Mouse (Mus musculus) WW6 (cell line): ENCODE measurements at regions not wholly inside any gene's neighbourhood (a gene's known extent, or its start where the extent isn't known, plus 50 kb on each side); places are given as distances from the start of the nearest gene placed in this dataset.

Experiments
- DNase-seq: peaks from one replicate; pipeline ENCODE4 v3.0.0-alpha.2; 2013; ENCODE audit warnings: low read depth, low spot score

- no peak for DNase-seq
These were observed 238.6 kb downstream of the Gadd45g start for GRCm38 (mm10) chr13:52085110-52085509.

DNA sequence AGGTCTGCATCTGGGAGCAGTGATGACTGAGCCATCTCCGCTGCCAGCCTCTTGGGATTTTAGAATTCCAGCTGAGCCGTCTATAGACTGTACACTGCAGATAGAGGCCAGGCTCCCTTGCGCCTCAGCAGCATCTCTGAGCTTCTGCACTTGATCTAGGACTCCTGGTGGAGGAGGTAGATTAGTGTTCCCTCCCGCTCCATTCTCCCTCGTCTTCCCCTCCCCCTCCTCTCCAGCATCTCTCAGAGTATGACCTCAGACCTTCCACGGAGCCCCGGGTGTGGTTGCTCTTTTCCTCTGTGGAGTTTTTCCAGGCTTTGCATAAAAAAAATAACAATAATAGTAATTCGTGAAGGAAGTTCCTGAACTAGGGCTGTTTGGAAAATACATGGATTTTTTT, 241.8 kb downstream of the Gadd45g start:
- no peak for DNase-seq

DNA sequence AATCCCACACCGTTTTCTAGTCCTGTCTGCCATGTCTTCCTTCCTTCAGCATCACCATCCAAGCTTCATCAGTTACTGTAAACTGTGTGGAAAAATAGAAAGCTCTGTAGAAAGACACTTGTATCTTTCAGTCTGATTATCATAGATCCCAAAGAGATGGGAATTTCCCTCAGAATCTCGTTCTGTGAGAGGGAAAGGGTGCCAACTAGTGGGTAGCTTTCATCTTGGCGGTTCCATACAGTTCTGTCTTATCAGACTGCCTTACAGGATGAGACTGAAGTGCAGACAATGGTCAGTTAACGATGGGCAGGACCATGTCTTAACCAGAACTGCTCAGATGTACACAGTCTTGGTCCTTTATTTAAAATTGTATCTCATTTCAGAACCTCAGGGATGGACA, 243.9 kb downstream of the Gadd45g start:
- DNase-seq, result no peak

DNA sequence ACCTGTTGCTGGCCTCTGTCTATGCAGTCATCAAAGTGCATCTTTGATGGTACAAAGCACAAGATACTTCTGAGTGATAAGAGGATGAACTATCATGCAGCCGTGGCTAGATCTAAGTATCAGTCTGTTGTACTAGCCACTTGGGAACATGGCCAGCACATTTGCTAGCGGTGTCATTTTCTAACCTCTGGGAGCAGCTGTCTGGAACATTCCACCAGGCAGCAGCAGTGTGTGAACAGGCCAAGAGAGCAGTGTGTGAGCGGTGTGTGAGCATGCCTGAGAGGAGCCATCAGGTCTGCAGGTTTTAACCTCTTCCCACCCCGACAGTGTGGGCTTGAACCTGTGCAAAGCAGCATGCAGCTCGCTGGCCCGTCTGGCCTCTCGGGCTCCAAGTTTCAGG, 248.3 kb downstream of the Gadd45g start:
- no peak for DNase-seq

GRCm38 (mm10) chr13:52096506-52096905, 250.0 kb downstream of the Gadd45g start:
- no peak for DNase-seq

GRCm38 (mm10) chr13:52105989-52106642, 259.6 kb downstream of the Gadd45g start:
- DNase-seq, result no peak

- no peak for DNase-seq
These were observed 262.0 kb downstream of the Gadd45g start for GRCm38 (mm10) chr13:52108349-52108921.

- DNase-seq, result no peak
These were observed 262.7 kb downstream of the Gadd45g start for GRCm38 (mm10) chr13:52109039-52109759.

GRCm38 (mm10) chr13:52110750-52111149, 264.3 kb downstream of the Gadd45g start:
- no peak for DNase-seq

DNA sequence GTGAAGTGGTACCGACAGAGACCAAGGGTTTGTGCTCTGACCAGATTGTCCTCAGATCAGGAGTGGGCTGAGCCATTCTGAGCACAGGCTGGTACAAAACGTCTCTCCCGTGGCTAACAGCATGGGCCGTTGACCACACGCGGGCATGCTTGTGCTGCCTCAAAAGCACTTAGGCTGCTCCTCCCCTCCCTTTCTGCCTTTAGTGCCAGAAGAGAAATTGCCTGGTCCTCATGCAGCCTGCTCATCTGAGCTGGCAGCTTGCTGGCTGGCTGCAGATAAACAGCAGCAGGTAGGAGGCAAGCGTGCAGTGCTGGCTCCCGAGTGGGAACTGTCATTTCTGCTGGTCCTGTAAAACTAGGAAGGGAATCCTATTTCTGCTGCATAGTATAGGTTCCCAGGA, 267.1 kb downstream of the Gadd45g start:
- no peak for DNase-seq

- DNase-seq, result no peak
These were observed 268.0 kb downstream of the Gadd45g start for GRCm38 (mm10) chr13:52114431-52114830.

DNA sequence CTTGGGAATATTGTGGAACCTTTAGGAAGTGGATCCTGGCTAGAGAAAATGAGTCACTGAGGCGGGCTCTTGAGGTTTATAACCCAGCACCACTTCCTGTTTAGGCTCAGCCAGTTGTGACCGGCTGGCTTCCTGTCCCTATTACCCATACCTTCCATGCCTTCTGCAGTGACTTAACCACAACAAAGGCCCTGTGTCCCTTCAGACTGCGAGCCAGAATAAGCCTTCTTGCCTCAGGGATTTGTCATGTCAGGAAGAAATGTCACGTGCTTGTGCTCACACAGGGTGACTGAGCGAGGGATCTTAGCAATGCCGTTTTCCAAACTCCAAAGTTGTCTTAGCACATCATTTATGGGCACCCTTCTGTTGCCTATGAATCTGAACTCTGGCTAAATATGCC, 268.5 kb downstream of the Gadd45g start:
- DNase-seq, result no peak

DNA sequence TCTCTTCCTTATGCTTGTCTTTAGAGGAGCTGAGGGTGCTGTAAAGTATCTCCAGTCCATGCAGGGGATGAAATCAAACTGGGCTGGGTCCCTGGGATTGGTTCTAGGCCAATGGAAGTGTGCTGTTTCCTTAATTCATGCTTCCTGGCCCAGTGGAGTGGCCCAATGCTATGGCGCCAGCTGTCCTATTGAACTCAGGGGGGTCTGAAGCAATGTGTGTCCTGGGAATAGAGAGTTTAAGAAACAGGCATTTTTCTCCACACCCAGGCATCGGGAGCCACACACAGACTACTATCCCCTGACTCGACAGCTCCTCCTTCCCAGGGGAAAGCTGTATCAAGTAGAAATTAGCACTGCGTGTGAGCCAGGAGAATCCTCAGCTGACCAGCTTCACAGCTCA, 269.8 kb downstream of the Gadd45g start:
- DNase-seq, result no peak

GRCm38 (mm10) chr13:52116756-52117155, 270.3 kb downstream of the Gadd45g start:
- no peak for DNase-seq

DNA sequence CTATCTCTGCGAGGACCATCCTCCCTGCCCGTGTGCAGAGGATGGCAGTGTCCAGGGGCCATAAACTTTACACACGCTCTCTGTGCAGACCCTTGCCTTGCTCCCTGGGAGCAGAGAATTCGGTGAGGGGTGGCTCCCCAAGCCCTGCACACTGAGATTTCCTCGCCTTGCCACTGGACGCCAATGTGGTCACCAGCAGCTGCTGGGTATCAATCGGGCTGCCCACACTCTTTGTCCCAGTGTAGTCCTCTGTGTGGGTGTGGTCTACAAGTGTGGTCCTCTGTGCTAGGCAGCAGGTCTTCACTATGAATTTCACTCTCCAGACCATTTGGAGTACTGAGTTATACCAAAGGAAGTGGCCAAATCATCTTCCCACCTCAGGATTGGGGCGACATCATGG, 274.3 kb downstream of the Gadd45g start:
- no peak for DNase-seq

DNA sequence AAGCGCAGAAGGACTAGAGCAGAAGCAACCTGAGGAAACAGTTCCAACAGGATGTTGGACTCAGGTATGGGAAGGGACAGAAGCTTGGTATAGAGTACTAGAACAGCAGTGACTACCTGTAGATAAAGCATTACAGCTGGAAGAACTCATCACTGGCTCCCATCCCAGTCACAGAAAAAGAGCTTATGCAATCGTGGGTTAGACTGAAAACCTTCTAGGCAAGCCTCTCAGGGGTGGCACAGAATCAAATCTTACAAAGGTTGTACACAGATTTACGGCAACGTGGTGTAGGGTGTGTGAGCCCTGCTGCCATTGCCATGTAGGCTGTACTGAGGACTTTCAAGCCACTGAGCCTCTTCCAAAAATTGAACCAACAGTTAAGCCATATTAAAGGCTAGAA, 278.6 kb downstream of the Gadd45g start:
- no peak for DNase-seq

- no peak for DNase-seq
These were observed 281.3 kb downstream of the Gadd45g start for GRCm38 (mm10) chr13:52127751-52128150.

GRCm38 (mm10) chr13:52129466-52129865, 283.0 kb downstream of the Gadd45g start:
- no peak for DNase-seq

DNA sequence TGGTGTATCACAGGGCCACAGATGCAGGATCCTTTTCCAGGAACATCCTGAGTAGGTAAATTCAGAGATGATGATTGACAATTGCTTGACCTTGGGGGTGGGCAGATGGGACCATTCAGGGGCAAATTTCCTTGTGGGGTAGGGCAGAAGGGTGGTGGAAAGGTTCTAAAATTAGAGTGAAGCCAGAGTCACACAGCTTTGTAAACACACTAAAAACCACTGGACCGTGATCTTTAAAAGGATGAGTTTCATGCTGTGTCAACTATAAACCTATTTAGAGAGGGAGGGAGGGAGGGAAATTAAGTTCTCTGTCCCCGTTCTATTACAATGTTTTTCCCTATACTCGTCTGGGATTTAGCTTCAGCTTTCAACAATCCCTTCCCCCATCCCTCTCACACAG, 286.7 kb downstream of the Gadd45g start:
- DNase-seq, result no peak

DNA sequence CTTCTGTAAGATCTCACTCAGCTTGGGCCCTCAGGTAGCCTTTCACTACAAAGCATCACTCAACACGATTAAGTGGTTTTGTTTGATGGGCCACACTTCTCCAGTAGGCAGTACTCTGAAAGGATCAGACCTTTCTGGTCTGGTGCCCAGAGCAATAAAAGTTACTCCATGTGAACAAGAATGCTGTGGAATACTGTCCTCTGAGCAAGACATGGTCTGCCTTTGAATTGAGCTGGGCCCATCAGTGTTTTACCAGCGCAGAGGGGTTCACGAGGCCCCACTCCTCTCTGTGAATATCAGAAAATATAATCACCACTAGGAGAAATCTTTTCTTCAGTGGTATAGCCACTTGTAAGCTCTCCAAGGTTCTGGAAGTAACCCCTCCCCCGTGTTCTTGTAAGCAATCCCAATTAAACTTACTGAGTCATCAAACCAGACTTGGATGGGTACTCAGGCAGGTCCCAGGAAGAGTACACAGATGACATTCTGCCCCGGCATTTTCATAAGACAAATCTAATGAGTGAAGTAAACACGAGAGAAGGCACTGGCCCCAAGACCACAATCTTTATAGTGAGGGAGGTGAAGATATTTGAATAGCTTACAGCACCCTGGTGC, 292.0 kb downstream of the Gadd45g start:
- no peak for DNase-seq

DNA sequence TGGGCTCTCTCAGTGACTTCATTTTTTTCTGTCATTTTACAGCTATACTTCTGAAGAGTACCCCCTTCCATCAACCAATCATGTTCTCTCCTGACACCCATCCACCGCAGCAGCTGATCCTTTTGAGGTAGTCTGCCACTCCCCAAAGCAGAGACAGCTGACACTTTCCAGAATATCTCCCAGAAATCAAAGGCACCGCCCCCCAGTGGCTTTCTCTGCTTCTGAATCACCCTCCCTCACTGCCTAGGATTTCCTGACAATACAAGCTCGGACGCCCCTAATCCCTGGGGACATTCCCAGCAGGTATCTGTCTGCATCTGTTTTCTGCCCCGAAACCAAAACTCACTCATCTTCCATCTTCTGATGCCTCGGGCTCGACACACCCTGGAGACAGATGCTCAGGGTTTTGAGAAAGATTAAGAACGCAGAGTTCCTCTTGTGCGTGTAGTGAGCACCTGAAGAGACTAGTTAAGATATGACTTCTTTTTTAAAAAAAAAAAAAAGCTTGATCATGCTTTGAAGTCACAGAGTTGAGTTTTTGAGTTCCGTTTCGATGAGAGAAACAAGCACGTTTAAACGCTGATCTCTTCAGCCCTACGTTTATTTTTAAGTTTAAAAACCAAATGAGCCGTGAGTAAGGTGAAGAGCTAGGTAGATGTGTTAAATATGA, 292.8 kb downstream of the Gadd45g start:
- no peak for DNase-seq

DNA sequence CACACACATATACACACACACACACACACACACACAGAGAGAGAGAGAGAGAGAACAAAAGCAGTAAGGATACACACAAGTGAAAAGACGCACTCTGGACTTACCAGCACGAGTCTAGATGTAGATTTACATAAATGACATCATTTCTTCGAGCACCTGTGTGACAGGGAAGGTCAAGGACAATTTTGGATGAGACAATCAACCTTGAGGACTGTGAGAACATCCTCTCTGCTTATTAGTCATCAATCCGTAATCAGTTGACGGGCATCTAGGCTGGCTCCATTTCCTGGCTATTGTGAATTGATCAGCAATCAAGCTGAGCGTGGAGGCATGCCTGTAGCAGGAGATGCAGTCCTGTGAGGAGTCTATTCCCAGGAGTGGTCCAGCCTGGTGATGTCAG, 293.7 kb downstream of the Gadd45g start:
- no peak for DNase-seq
